Mouse (Mus musculus) lung, adult 2 months (tissue): ENCODE measurements around the gene Ap2a1.

Source experiments
- CTCF ChIP-seq: fragments of 200-500 bp; IDR thresholded peaks from 2 replicates; pipeline ENCODE4 v1.5.1; 2011; ENCODE audit warnings: mild to moderate bottlenecking, low read length, control low read depth; ENCODE audit not compliant: insufficient read depth
- POLR2A ChIP-seq: fragments of 200-500 bp; IDR thresholded peaks from 2 replicates; pipeline ENCODE4 v1.6.1; 2011; ENCODE audit warnings: low read depth, mild to moderate bottlenecking, control low read depth, low read length, borderline replicate concordance; ENCODE audit errors: extremely low read depth

- TF ChIP-seq POLR2A = no peak
- TF ChIP-seq CTCF = no peak
Measured at GRCm38 (mm10) chr7:44919127-44919526, 10.2 kb downstream of the Ap2a1 start.
